Comparison of ENCODE assay signal across 1 mouse cellular context in the genomic region with DNA sequence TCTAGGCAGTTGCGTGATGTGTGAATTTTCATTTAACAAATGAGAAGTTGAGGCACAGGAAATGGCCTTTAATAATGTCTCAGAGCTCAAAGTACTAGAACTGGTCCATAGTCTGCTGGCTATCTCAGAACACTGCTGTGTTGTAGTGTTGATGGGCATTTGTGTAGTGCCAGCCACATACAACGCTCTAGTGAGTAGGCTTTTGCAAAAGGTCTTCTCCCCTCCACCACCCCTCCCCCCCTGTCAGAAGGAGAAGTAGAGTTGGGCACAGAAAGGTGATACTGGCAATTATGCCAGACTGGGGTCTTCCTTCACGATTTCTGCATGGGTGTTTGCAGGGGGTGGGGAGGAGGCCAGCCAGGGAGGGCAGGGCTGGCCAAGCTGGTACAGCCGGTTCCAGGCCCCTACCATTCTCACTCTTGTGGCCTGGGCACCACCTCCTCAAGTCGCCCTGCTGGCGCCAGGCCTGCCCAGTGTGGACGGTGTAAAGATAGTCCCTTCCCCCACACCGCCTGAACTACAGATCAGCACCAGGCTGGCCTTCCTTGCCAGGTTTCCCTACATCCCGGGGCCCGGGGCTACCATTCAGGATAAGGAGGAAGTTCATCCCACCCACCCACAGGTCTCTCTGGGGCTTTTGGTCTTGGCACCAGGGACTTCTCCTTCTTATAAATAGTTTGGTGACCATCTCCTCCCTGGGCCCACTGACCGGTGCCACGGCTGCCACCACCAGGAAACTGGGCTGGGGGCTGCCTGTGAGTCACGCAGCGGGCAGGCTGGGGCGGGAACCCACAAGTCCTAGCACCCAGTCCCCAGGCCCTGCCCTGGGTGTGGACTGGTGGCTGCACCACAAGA.
A peak's percentile ranks its signal among the peaks of the same experiment; 100 is the strongest.
TF ChIP-seq lines count a peak whose summit lies in the region.

No protein-coding gene starts in this region.

TF ChIP-seq in MEL, 35 proteins besides CTCF, POLR2A, EP300 and RAD21:
- peak; percentile 24 for TF ChIP-seq CHD2 (IDR thresholded peaks at IDR 0.05; ENCODE audit: low read length)
- no peak for TF ChIP-seq ZC3H11A (IDR thresholded peaks at IDR 0.05; ENCODE audit: low read depth, low read length)
